Mouse (Mus musculus): ENCODE data around the gene Synj2. TPM values are rescaled to one million over a fixed set of nuclear protein-coding genes. Genes with fewer than 3 reads are reported as not detected.

Gene Synj2
- polyA plus RNA-seq, 1 experiment from 2014 or later: 2.5 TPM

GRCm38 (mm10) chr17:5947039-5947438 lies 6.0 kb downstream of the Synj2 start:
- no peak overlapping the region for H3K9ac ChIP-seq (replicated peaks; ENCODE audit: low read depth, low read length)
- no peaks in the 10 kb centered on the region for H3K36me3 ChIP-seq (ENCODE audit: control insufficient read depth, insufficient read depth)
- no peaks in the 10 kb centered on the region for H3K9me3 ChIP-seq (ENCODE audit: control insufficient read depth, low read length)
- whole genome bisulfite sequencing: 74% methylated on average over 3 of the region's 3 CpGs
- ATAC-seq: no peak
- no peak overlapping the region for H3K4me3 ChIP-seq (replicated peaks; ENCODE audit: low read length)
- H3K4me1 ChIP-seq (replicated peaks; ENCODE audit: control insufficient read depth, insufficient read depth, low read length): no peaks in the 10 kb centered on the region
- no peak overlapping the region for H3K27ac ChIP-seq (ENCODE audit: low read length)
- H3K4me2 ChIP-seq (ENCODE audit: low read length): no peak overlapping the region
- H3K27me3 ChIP-seq (replicated peaks; ENCODE audit: control insufficient read depth, insufficient read depth, low read length): peaks cover 5% of the 10 kb centered on the region

GRCm38 (mm10) chr17:5952455-5952854 lies 11.4 kb downstream of the Synj2 start:
- WGBS: 87% methylated on average over 4 of the region's 4 CpGs
- H3K9ac ChIP-seq (replicated peaks; ENCODE audit: low read depth, low read length): no peak overlapping the region
- ATAC-seq: no peak
- H3K4me1 ChIP-seq (replicated peaks; ENCODE audit: control insufficient read depth, insufficient read depth, low read length): no peaks in the 10 kb centered on the region
- no peak overlapping the region for H3K4me2 ChIP-seq (ENCODE audit: low read length)
- H3K4me3 ChIP-seq (replicated peaks; ENCODE audit: low read length): no peak overlapping the region
- H3K27ac ChIP-seq (ENCODE audit: low read length): no peak overlapping the region
- H3K9me3 ChIP-seq (ENCODE audit: control insufficient read depth, low read length): no peaks in the 10 kb centered on the region
- no peaks in the 10 kb centered on the region for H3K27me3 ChIP-seq (replicated peaks; ENCODE audit: control insufficient read depth, insufficient read depth, low read length)
- H3K36me3 ChIP-seq (ENCODE audit: control insufficient read depth, insufficient read depth): no peaks in the 10 kb centered on the region

- 83% methylated on average over 2 of the region's 2 CpGs for WGBS
Observed at GRCm38 (mm10) chr17:5956350-5957000, 15.4 kb downstream of the Synj2 start.

GRCm38 (mm10) chr17:5957097-5957496 lies 16.0 kb downstream of the Synj2 start:
- ATAC-seq: no peak
- H3K4me3 ChIP-seq (replicated peaks; ENCODE audit: low read length): no peak overlapping the region
- no peak overlapping the region for H3K9ac ChIP-seq (replicated peaks; ENCODE audit: low read depth, low read length)
- H3K36me3 ChIP-seq (ENCODE audit: control insufficient read depth, insufficient read depth): no peaks in the 10 kb centered on the region
- WGBS: 56% methylated on average over 3 of the region's 3 CpGs
- no peaks in the 10 kb centered on the region for H3K4me1 ChIP-seq (replicated peaks; ENCODE audit: control insufficient read depth, insufficient read depth, low read length)
- no peaks in the 10 kb centered on the region for H3K27me3 ChIP-seq (replicated peaks; ENCODE audit: control insufficient read depth, insufficient read depth, low read length)
- H3K4me2 ChIP-seq (ENCODE audit: low read length): no peak overlapping the region
- no peaks in the 10 kb centered on the region for H3K9me3 ChIP-seq (ENCODE audit: control insufficient read depth, low read length)
- no peak overlapping the region for H3K27ac ChIP-seq (ENCODE audit: low read length)

More at GRCm38 (mm10) chr17:5956350-5957000, 15.4 kb downstream of the Synj2 start:
- Histone ChIP-seq H3K4me3 (replicated peaks; ENCODE audit: low read length) (no peak overlapping the region), H3K4me2 (ENCODE audit: low read length) (no peak overlapping the region), H3K9ac (replicated peaks; ENCODE audit: low read depth, low read length) (no peak overlapping the region), H3K27me3 (replicated peaks; ENCODE audit: control insufficient read depth, insufficient read depth, low read length) (no peaks in the 10 kb centered on the region), H3K9me3 (ENCODE audit: control insufficient read depth, low read length) (no peaks in the 10 kb centered on the region), H3K4me1 (replicated peaks; ENCODE audit: control insufficient read depth, insufficient read depth, low read length) (no peaks in the 10 kb centered on the region), H3K36me3 (ENCODE audit: control insufficient read depth, insufficient read depth) (no peaks in the 10 kb centered on the region), H3K27ac (ENCODE audit: low read length) (no peak overlapping the region)
- no peak for ATAC-seq

- no peaks in the 10 kb centered on the region for H3K27me3 ChIP-seq (replicated peaks; ENCODE audit: control insufficient read depth, insufficient read depth, low read length)
- ATAC-seq: no peak
- no peak overlapping the region for H3K4me3 ChIP-seq (replicated peaks; ENCODE audit: low read length)
- H3K9me3 ChIP-seq (ENCODE audit: control insufficient read depth, low read length): no peaks in the 10 kb centered on the region
- 88% methylated on average over 5 of the region's 5 CpGs for WGBS
- no peak overlapping the region for H3K4me2 ChIP-seq (ENCODE audit: low read length)
- no peak overlapping the region for H3K9ac ChIP-seq (replicated peaks; ENCODE audit: low read depth, low read length)
- no peaks in the 10 kb centered on the region for H3K4me1 ChIP-seq (replicated peaks; ENCODE audit: control insufficient read depth, insufficient read depth, low read length)
- H3K36me3 ChIP-seq (ENCODE audit: control insufficient read depth, insufficient read depth): no peaks in the 10 kb centered on the region
- H3K27ac ChIP-seq (ENCODE audit: low read length): no peak overlapping the region
Observed at GRCm38 (mm10) chr17:5958229-5958628, 17.1 kb downstream of the Synj2 start.

- no peak overlapping the region for H3K27ac ChIP-seq (ENCODE audit: low read length)
- H3K36me3 ChIP-seq (ENCODE audit: control insufficient read depth, insufficient read depth): no peaks in the 10 kb centered on the region
- ATAC-seq: no peak
- no peaks in the 10 kb centered on the region for H3K9me3 ChIP-seq (ENCODE audit: control insufficient read depth, low read length)
- H3K4me2 ChIP-seq (ENCODE audit: low read length): no peak overlapping the region
- H3K4me3 ChIP-seq (replicated peaks; ENCODE audit: low read length): no peak overlapping the region
- no peak overlapping the region for H3K9ac ChIP-seq (replicated peaks; ENCODE audit: low read depth, low read length)
- no peaks in the 10 kb centered on the region for H3K4me1 ChIP-seq (replicated peaks; ENCODE audit: control insufficient read depth, insufficient read depth, low read length)
- WGBS: 88% methylated on average over 10 of the region's 10 CpGs
- no peaks in the 10 kb centered on the region for H3K27me3 ChIP-seq (replicated peaks; ENCODE audit: control insufficient read depth, insufficient read depth, low read length)
Observed at GRCm38 (mm10) chr17:5958636-5959035, 17.6 kb downstream of the Synj2 start.

- WGBS: 77% methylated on average over 7 of the region's 7 CpGs
- no peak overlapping the region for H3K9ac ChIP-seq (replicated peaks; ENCODE audit: low read depth, low read length)
- no peak overlapping the region for H3K27ac ChIP-seq (ENCODE audit: low read length)
- no peak for ATAC-seq
- no peaks in the 10 kb centered on the region for H3K27me3 ChIP-seq (replicated peaks; ENCODE audit: control insufficient read depth, insufficient read depth, low read length)
- no peaks in the 10 kb centered on the region for H3K36me3 ChIP-seq (ENCODE audit: control insufficient read depth, insufficient read depth)
- no peaks in the 10 kb centered on the region for H3K9me3 ChIP-seq (ENCODE audit: control insufficient read depth, low read length)
- H3K4me1 ChIP-seq (replicated peaks; ENCODE audit: control insufficient read depth, insufficient read depth, low read length): no peaks in the 10 kb centered on the region
- no peak overlapping the region for H3K4me3 ChIP-seq (replicated peaks; ENCODE audit: low read length)
- H3K4me2 ChIP-seq (ENCODE audit: low read length): no peak overlapping the region
Observed at GRCm38 (mm10) chr17:5959096-5959495, 18.0 kb downstream of the Synj2 start.

GRCm38 (mm10) chr17:5959802-5960201 lies 18.7 kb downstream of the Synj2 start:
- Histone ChIP-seq H3K9me3 (ENCODE audit: control insufficient read depth, low read length) (no peaks in the 10 kb centered on the region), H3K27me3 (replicated peaks; ENCODE audit: control insufficient read depth, insufficient read depth, low read length) (no peaks in the 10 kb centered on the region), H3K4me2 (ENCODE audit: low read length) (no peak overlapping the region), H3K4me1 (replicated peaks; ENCODE audit: control insufficient read depth, insufficient read depth, low read length) (no peaks in the 10 kb centered on the region), H3K36me3 (ENCODE audit: control insufficient read depth, insufficient read depth) (no peaks in the 10 kb centered on the region), H3K9ac (replicated peaks; ENCODE audit: low read depth, low read length) (no peak overlapping the region), H3K27ac (ENCODE audit: low read length) (no peak overlapping the region), H3K4me3 (replicated peaks; ENCODE audit: low read length) (no peak overlapping the region)
- WGBS: 78% methylated on average over 9 of the region's 9 CpGs
- no peak for ATAC-seq

- H3K4me1 ChIP-seq (replicated peaks; ENCODE audit: control insufficient read depth, insufficient read depth, low read length): no peaks in the 10 kb centered on the region
- no peak for ATAC-seq
- H3K27ac ChIP-seq (ENCODE audit: low read length): no peak overlapping the region
- no peak overlapping the region for H3K4me3 ChIP-seq (replicated peaks; ENCODE audit: low read length)
- 93% methylated on average over 8 of the region's 8 CpGs for WGBS
- H3K27me3 ChIP-seq (replicated peaks; ENCODE audit: control insufficient read depth, insufficient read depth, low read length): no peaks in the 10 kb centered on the region
- H3K9me3 ChIP-seq (ENCODE audit: control insufficient read depth, low read length): no peaks in the 10 kb centered on the region
- no peaks in the 10 kb centered on the region for H3K36me3 ChIP-seq (ENCODE audit: control insufficient read depth, insufficient read depth)
- H3K4me2 ChIP-seq (ENCODE audit: low read length): no peak overlapping the region
- H3K9ac ChIP-seq (replicated peaks; ENCODE audit: low read depth, low read length): no peak overlapping the region
Observed at GRCm38 (mm10) chr17:5963766-5964165, 22.7 kb downstream of the Synj2 start.
